Mouse (Mus musculus): Measurements from ENCODE around the gene Pum2.

GRCm38 (mm10) chr12:8759779-8760178 lies 85.8 kb downstream of the Pum2 start:
- TF ChIP-seq POLR2A (IDR thresholded peaks at IDR 0.05; ENCODE audit: control insufficient read depth, extremely low read depth, insufficient read depth, low read length, poor library complexity) (no peak), CTCF (IDR thresholded peaks at IDR 0.05; ENCODE audit: borderline replicate concordance, control insufficient read depth, extremely low read depth, insufficient read depth, low read length, poor library complexity) (no peak)
